Mouse (Mus musculus) spleen, postnatal 36 days (tissue): ENCODE results near the gene Ppm1l.

Source experiments
- DNase-seq, 2 experiments: peaks; one replicate each; pipeline ENCODE4 v3.0.0; 2022; ENCODE audit warnings: low spot score in 2 of 2, mixed read lengths in 1 of 2

Gene Ppm1l

GRCm38 (mm10) chr3:69597211-69597610 lies 280.6 kb downstream of the Ppm1l start:
- DNase-seq = no peak

- DNase-seq = no peak
Measured at GRCm38 (mm10) chr3:69597816-69598215, 281.2 kb downstream of the Ppm1l start.

- peak; percentile 14 to 31 for DNase-seq
Measured at GRCm38 (mm10) chr3:69598261-69599165, 281.9 kb downstream of the Ppm1l start, which contains the start of gene B3galnt1. TSS of gene B3galnt1 (minus strand) at chr3:69598960.

- no peak for DNase-seq
Measured at GRCm38 (mm10) chr3:69599166-69599500, 282.5 kb downstream of the Ppm1l start.

GRCm38 (mm10) chr3:69606923-69607322 lies 290.3 kb downstream of the Ppm1l start:
- DNase-seq = no peak

GRCm38 (mm10) chr3:69607468-69607867 lies 290.8 kb downstream of the Ppm1l start:
- DNase-seq = no peak

- no peak for DNase-seq
Measured at GRCm38 (mm10) chr3:69607909-69608308, 291.2 kb downstream of the Ppm1l start.
